Mouse (Mus musculus): Measurements from ENCODE around the gene Oog3.

Oog3 gene

GRCm38 (mm10) chr4:144162563-144162962, at the start of gene Oog3:
Oog3 (minus strand) TSS chr4:144162663.
- no peak for DNase-seq

DNA sequence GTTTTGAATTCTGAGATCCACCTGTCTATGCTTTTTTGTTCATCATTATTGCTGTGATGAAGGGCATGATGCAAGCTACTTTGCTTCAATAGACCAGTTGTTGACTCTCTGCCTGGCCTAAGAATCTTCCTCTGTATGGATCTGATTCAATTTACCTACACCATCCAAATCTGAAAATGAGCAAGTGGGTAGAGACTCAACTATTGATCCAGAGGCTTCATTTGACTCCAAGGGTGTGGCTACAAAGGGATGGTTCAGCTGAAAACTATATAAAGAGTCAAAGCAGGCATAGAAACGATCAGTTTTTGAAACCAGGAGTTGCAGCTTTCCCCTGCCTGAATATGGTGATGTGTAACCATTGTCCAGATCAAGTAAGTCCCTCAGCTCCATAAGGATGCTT, 28.0 kb upstream of the Oog3 start, which contains the start of gene Oog2:
Gene Oog2, plus strand, starts transcription at position 301 of the 400 bp plus-strand sequence.
- DNase-seq, result no peak
